Mouse (Mus musculus) C2C12 (cell line): ENCODE data around the gene Gm21149.
"Not testable (repeated sequence)": the region's sequence is repeated elsewhere in the genome, so short reads cannot be mapped to it uniquely, and the experiment has no call there.

Experiments used
- CTCF ChIP-seq: IDR thresholded peaks from one replicate; pipeline ENCODE4 v1.5.1; 2011; ENCODE audit not compliant: control insufficient read depth, insufficient read depth, insufficient read length
- FOSL1 ChIP-seq: IDR thresholded peaks from one replicate; pipeline ENCODE4 v1.8.0; 2011; ENCODE audit warnings: mild to moderate bottlenecking, low read length; ENCODE audit not compliant: poor library complexity, insufficient read depth, severe bottlenecking
- MYOD1 ChIP-seq: IDR thresholded peaks from one replicate; pipeline ENCODE4 v1.6.1; 2011; ENCODE audit warnings: low read depth; ENCODE audit not compliant: control insufficient read depth, insufficient read length
- USF1 ChIP-seq: IDR thresholded peaks from one replicate; pipeline ENCODE4 v1.6.1; 2011; ENCODE audit warnings: low read depth, mild to moderate bottlenecking, control low read depth, moderate library complexity

GRCm38 (mm10) chr5:15484616-15485015 lies 8.3 kb upstream of the Gm21149 start:
- not testable (repeated sequence) for TF ChIP-seq CTCF, MYOD1, FOSL1, USF1
